Mouse (Mus musculus) limb, embryonic 12.5 days (tissue): ENCODE data around the gene Lax1. TPM values are rescaled to one million over a fixed set of nuclear protein-coding genes. Genes with fewer than 3 reads are reported as not detected.

Experiments used
- ATAC-seq: fragments of 200-750 bp; cut with Nextera tagmentation; 2 replicates; pipeline ENCODE4 v1.8.0; 2017; ENCODE audit warnings: low read depth, moderate TSS enrichment; ENCODE audit not compliant: insufficient number of reproducible peaks, insufficient read depth, low FRiP score, low TSS enrichment
- H3K27ac ChIP-seq: fragments of 300-500 bp; sonication (generic); 2 replicates; pipeline ENCODE4 v1.5.1; 2016; ENCODE audit warnings: mild to moderate bottlenecking, moderate library complexity
- H3K27me3 ChIP-seq: fragments of 300-500 bp; sonication (generic); 2 replicates; pipeline ENCODE4 v1.6.1; 2016; ENCODE audit warnings: mild to moderate bottlenecking, moderate library complexity
- H3K36me3 ChIP-seq: fragments of 300-500 bp; sonication (generic); 2 replicates; pipeline ENCODE4 v1.6.1; 2016; ENCODE audit warnings: mild to moderate bottlenecking, moderate library complexity
- H3K4me1 ChIP-seq: fragments of 300-500 bp; sonication (generic); replicated peaks from 2 replicates; pipeline ENCODE4 v1.6.1; 2016
- H3K4me2 ChIP-seq: fragments of 300-500 bp; sonication (generic); 2 replicates; pipeline ENCODE4 v1.6.1; 2016; ENCODE audit warnings: mild to moderate bottlenecking, moderate library complexity
- H3K4me3 ChIP-seq: fragments of 300-500 bp; sonication (generic); replicated peaks from 2 replicates; pipeline ENCODE4 v1.5.1; 2016; ENCODE audit warnings: mild to moderate bottlenecking
- H3K9ac ChIP-seq: fragments of 300-500 bp; sonication (generic); replicated peaks from 2 replicates; pipeline ENCODE4 v1.6.1; 2016; ENCODE audit warnings: mild to moderate bottlenecking, moderate library complexity
- H3K9me3 ChIP-seq: fragments of 300-500 bp; sonication (generic); 2 replicates; pipeline ENCODE4 v1.6.1; 2016; ENCODE audit warnings: mild to moderate bottlenecking, moderate library complexity
- WGBS: fragments of 180-500 bp; shearing (Covaris S2); methylation state at CpG from one replicate; pipeline ENCODE4 v1.1.7; 2016; 5-methylcytosine and 5-hydroxymethylcytosine counted together
- microRNA-seq: library from miRNA; unstranded; fragments of <30 nt; microRNA quantifications from one replicate; pipeline ENCODE4, GENCODE M21; 2017
- polyA plus RNA-seq: library from polyadenylated mRNA; unstranded; fragments of >200 nt; fragmentation: Nextera tagmentation; extraction: Ambion mirVana; gene quantifications from 2 replicates; pipeline ENCODE4 v1.2.1, GENCODE M21; 2016

Lax1 gene
- polyA plus RNA-seq, 1 experiment from 2014 or later, result 1.1 TPM

- 84% methylated on average over 2 of the region's 2 CpGs for WGBS
- no peaks in the 10 kb centered on the region for H3K27me3 ChIP-seq
- no peaks in the 10 kb centered on the region for H3K4me1 ChIP-seq
- no peak overlapping the region for H3K27ac ChIP-seq
- no peak overlapping the region for H3K4me3 ChIP-seq
- no peak for ATAC-seq
- H3K9ac ChIP-seq, result no peak overlapping the region
- no peak overlapping the region for H3K4me2 ChIP-seq
- H3K9me3 ChIP-seq, result no peaks in the 10 kb centered on the region
- peaks cover 95% of the 10 kb centered on the region for H3K36me3 ChIP-seq
Measured at GRCm38 (mm10) chr1:133632168-133632567, 57.7 kb downstream of the Lax1 start.

Small RNA genes lying within 50 kb of the gene (microRNA-seq; reads per million reads assigned to microRNA genes)
- gene Mir6903, result 0.93 reads per million

Other genes starting within 250 kb of the Lax1 start
- 840 and 861 TPM in 2 replicates for gene Snrpe, start 79.8 kb downstream of the Lax1 start, polyA plus RNA-seq
- not detected in 2 replicates for gene Zbed6, start 29.2 kb downstream of the Lax1 start, polyA plus RNA-seq
- 7.9 and 8.1 TPM in 2 replicates for gene Gm38394, start 28.8 kb downstream of the Lax1 start, polyA plus RNA-seq
- gene Atp2b4, start 110.9 kb upstream of the Lax1 start, polyA plus RNA-seq, result 8.5 and 9.4 TPM in 2 replicates
- gene Optc, start 217.9 kb upstream of the Lax1 start, polyA plus RNA-seq, result 0.27 and 0.41 TPM in 2 replicates
- gene Prelp, start 231.3 kb upstream of the Lax1 start, polyA plus RNA-seq, result 2.0 and 3.2 TPM in 2 replicates